Mouse (Mus musculus) brain, embryonic 18.5 days (tissue): Measurements from ENCODE around the gene Slc35c1.
A peak's percentile ranks its signal among the peaks of the same experiment; 100 is the strongest.

ENCODE experiments used
- DNase-seq: peaks from one replicate; pipeline ENCODE4 v3.0.0-alpha.2; 2012; ENCODE audit warnings: low read depth, low spot score

The Slc35c1 gene

GRCm38 (mm10) chr2:92475711-92476110, 15.4 kb upstream of the Slc35c1 start:
- no peak for DNase-seq

DNA sequence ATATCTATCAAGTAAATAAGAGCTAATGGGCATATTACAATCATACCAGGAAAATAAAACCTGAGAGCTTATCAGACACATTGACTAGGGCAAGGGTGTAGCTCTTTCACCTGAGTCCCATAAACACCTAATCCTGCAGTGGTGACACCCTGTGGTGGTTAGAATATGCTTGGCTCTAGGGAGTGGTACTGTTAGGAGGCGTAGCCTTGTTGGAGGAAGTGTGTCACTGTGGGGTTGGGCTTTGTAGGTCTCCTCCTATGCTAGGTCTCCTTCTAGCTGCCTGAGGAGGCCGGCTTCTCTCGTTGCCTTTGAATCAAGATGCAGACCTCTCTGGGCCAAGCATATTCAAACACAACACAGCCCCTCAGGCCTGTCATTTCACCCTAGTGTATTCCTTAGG, 14.6 kb upstream of the Slc35c1 start:
- no peak for DNase-seq

- no peak for DNase-seq
Observed at GRCm38 (mm10) chr2:92471886-92472670, 11.7 kb upstream of the Slc35c1 start.

DNA sequence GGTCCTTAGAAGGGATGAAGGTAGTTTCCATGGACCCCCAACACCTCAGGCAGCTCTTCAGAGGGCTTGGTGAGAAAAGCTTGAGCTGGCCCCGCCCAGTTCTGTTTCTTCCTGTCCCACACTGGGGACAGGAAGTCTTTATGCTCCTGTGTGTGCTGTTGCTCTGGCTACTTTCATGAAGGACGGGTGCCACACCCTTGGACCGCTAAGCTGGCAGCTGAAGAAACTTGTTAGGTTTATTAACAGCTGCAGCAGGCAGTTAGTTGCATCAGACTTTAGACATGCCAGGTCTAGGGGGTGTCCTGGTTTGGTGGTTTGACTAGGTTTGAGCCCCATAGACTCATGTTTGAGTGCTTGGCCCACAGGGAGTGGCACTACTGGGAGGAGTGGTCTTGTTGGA, 4.4 kb upstream of the Slc35c1 start:
- DNase-seq = no peak

- no peak for DNase-seq
Observed at GRCm38 (mm10) chr2:92461215-92461614, 877 bp upstream of the Slc35c1 start.

DNA sequence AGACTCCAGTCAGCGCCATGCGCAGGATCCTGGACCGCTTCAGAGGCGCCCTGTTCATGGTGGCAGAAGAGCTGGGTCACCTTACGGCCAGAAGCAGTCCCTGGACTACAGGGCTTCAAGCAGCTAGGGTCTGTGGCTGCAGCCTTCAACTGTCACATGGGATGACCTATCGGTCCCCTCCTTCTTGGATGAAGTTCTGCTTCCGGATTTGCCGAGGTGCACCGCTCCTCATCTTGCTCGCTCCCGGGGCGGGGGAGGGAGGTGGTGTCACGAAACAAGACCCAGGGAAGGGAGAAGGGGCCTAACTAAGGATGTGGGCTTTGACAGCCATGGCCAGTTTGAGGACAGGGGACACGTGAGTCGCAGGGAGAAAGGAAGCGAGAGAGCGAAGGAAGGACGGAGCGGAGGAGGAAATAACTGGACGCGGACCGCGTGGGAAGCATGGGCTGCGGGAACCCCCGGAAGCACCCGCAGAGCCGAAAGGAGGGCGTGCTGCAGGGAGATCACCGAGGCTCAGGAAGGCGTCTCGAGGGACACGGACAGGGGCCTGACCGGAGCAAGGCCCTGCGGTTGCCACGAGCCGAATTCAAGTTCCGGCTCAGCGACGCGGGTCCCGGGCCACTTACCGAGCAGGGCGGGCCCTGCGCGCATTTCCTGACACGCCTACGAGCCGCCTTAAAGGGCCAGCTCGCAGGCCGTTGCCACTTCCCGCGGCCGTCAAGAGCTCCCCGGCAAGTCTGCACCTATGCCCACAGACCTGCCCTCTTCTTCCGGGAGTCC, 1.0 kb downstream of the Slc35c1 start:
- DNase-seq = peak; percentile 46

DNA sequence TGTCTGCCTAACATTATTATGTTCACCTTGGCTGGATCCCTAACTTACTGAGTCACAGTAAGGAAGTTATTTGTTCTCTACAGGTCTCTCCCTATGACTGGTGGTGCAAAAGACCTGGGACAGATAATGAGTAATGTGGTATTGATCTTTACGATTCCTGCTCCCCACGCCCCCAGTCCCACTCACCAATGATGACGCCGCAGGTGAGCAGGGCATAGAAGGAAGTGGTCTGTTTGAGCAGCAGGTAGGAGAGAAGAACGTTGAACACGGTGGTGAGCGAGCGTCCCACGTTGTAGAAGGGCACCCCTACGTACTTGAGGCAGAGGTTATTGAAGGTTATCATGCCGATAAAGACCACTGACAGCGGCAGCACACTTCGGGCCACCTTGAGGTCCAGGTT, 1.9 kb downstream of the Slc35c1 start:
- no peak for DNase-seq

DNA sequence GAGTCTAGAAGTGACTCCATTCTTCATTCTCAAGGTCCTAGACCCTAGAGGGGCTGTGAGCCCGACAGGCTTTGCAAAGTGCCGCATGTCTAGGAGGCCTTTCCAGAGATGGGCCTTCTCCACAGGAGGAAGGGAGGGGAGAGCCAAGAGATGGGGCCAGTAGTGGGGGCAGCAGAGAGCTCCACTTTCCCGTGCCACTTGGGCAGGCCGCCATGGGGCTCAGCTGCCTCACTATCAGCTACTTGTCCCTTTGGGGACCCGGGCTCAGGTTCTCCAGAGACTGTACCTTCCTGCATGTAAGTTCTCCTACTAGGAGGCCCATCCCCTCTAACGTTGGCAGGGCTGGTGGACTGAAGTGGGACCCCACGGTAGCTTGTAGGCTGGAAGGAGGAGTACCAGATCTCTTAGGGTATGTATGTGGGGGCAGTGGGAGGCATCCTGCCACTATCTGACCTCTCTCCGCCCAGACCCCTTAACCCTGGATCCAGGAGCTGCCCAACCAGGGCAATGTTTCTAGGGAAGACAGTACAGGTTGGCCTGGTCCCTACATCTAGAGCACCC, 3.3 kb downstream of the Slc35c1 start:
- no peak for DNase-seq

DNA sequence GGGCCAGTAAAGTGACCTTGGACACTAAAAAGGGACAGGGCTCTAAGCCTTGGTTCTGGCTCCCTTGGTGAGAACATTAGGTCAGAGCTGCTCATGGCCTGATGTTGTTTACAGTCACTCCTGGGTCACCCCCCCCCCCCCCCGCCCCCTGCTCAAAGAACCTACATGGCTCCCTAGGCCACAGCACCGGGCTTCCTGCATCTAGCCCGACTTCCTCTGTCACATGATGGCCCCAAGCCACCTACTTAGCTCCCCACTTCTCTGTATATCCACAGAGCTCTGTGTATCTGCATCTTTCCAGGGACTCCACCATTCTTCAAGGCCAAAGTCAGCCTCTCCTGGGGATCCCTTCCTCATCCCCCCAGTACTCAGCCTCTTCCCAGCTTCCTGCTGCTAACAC, 4.6 kb downstream of the Slc35c1 start:
- DNase-seq = no peak

GRCm38 (mm10) chr2:92454166-92454565, 6.2 kb downstream of the Slc35c1 start:
- no peak for DNase-seq

DNA sequence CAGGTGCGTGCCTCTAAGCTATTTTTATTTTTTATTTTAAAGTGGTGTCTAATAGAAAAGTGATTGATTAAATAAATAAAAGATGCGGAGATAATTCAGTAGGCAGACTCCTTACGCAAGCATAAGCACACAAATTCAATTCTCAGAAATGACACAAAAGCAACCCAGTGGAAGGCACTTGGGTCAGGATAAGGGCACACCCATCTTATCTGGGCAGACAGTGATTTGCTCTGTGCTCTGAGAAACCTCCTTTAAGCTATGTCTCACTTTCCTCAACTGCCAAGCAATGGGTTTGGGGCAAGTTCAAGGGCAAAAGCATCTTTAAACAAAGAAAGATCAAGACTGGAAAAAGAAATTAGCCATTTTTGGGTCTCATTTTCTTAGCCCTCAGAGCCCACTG, 9.2 kb downstream of the Slc35c1 start:
- no peak for DNase-seq

GRCm38 (mm10) chr2:92447121-92447740, 13.1 kb downstream of the Slc35c1 start:
- no peak for DNase-seq

DNA sequence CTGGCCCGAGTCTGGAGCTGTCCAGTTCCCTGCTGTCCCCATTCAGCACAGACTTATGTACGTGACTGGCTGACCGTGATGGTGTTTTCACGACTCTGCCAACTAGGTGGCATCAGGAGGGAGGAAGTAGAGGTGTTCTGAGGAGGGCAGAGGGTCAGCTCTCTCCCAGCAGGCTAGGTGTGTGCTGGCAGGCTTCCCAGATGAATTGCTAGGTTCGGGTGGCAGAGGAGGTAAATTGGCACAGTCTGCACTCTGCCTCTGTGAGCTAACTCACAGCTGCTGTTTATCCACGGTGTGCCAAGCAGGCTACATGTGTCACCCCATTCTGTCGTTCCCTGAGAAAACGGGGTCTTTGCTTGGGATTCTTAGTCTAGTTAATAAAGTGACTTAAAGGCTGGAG, 13.7 kb downstream of the Slc35c1 start:
- no peak for DNase-seq

GRCm38 (mm10) chr2:92445890-92446289, 14.4 kb downstream of the Slc35c1 start:
- no peak for DNase-seq

DNA sequence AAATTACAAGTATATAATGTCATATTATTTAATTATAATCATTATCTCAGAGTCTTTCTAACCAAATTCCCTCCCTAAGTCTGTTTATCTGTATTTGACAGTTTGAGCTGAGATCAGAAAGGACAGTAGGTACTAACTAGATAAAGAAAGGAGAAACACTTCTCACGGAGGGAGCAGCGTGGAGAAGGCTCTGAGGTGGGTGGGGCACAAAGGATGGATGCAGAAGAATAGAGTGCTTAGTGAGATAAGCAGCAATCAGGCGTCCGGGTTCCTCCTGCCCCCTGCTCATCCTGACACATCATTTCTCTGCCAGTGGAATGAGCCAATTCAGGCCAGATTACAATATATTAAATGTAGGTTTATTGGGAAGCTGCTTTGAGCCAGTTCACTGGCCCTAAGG, 16.0 kb downstream of the Slc35c1 start:
- DNase-seq = no peak

DNA sequence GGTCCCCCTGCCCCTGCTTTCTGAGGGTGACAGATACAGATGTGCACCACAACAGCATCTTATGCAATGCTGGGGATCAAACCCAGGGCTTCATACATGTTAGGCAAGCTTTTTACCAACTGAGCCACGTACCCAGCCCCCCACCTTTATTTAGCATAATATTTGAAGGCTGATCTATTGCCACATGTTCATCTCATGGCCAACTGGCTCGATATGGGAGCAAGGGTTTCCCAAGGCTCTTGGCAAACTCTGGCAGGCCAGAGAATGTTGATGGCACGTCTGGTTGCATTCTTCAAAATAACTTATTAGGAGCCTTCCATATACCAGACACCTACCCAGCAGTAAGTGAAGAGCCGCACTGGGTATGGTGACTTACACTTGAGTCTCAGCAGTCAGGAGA, 17.0 kb downstream of the Slc35c1 start:
- no peak for DNase-seq

GRCm38 (mm10) chr2:92442419-92443001, 17.8 kb downstream of the Slc35c1 start:
- no peak for DNase-seq

DNA sequence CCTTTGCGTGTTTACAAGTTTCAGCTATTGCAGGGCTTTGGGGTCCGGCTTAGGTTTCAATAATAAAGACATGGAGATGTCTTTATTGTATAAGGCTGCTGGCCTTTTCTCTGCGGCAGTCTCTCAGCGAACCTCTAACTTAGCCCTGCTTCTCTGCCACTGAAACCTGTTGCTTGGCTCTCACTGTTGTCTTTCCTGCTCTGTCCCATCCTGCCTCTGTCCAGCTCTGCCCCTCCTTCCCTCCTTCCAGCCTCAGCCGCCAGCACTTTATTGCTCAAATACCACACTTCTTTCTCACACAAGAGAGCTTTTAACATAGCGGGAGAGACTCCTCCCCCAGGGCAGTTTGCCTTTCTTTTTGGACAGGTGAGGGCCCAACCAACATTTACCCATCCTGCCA, 19.9 kb downstream of the Slc35c1 start:
- no peak for DNase-seq

DNA sequence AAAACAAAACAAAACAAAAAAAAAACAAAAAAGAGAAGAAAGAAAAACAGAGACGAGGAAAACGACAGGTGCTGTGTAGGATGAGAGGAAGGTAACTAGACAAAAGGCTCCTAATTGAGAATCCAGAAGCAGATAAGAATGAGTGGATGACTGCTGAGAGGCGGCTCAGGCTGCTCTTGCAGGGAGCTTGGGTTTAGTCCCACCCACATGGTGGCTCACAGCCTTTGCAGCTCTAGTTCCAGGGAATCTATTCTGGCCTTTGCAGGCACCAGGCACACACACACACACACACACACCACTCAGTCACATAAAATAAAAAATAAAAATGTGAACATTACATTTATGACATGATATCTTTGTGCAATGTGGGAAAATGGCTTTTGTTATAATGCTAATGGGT, 21.8 kb downstream of the Slc35c1 start:
- DNase-seq = no peak

GRCm38 (mm10) chr2:92437875-92438274, 22.5 kb downstream of the Slc35c1 start:
- DNase-seq = no peak

DNA sequence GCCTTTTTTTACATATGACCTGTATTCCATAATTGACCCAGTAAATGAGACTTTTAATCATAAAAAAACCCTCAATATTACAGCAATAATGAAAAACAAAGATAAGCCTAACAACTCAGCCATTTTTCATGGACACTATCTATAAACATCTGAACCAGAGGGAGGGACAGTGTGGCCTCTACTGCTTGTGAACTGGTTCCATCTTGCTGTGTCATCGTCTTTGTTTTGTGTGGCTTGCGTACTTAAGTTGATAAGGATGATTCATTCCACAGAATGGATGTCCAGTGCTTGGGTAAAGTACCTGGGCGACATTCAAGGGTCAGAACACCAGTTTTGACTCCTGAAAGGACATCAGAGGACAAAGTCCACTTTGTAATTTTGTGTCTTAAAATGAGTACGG, 23.0 kb downstream of the Slc35c1 start:
- DNase-seq = no peak

GRCm38 (mm10) chr2:92435023-92435422, 25.3 kb downstream of the Slc35c1 start:
- DNase-seq = no peak
